Mouse (Mus musculus) liver, postnatal 0 days (tissue): ENCODE results near the gene Rps27. TPM values are rescaled to one million over a fixed set of nuclear protein-coding genes. Genes with fewer than 3 reads are reported as not detected.

Experiments
- ATAC-seq: fragments of 200-750 bp; cut with Nextera tagmentation; 2 replicates; pipeline ENCODE4 v1.8.0; 2017; ENCODE audit warnings: mild to moderate bottlenecking, moderate library complexity
- DNase-seq: peaks from one replicate; pipeline ENCODE4 v3.0.0-alpha.2; 2016
- H3K27ac ChIP-seq: fragments of 300-500 bp; sonication (generic); 2 replicates; pipeline ENCODE4 v1.5.1; 2014; ENCODE audit warnings: antibody characterized with exemption, moderate library complexity, mild to moderate bottlenecking, low read depth
- H3K27me3 ChIP-seq: fragments of 300-500 bp; sonication (generic); 2 replicates; pipeline ENCODE4 v1.6.1; 2014; ENCODE audit warnings: low read length, control low read depth, mixed read lengths; ENCODE audit not compliant: insufficient read depth
- H3K36me3 ChIP-seq: fragments of 300-500 bp; sonication (generic); replicated peaks from 2 replicates; pipeline ENCODE4 v1.6.1; 2014; ENCODE audit warnings: mild to moderate bottlenecking, control low read depth, low read length, moderate library complexity, mixed read lengths; ENCODE audit not compliant: insufficient read depth
- H3K4me1 ChIP-seq: fragments of 300-500 bp; sonication (generic); 2 replicates; pipeline ENCODE4 v1.6.1; 2014; ENCODE audit warnings: antibody characterized with exemption, mild to moderate bottlenecking, control low read depth; ENCODE audit not compliant: insufficient read depth
- H3K4me2 ChIP-seq: fragments of 300-500 bp; sonication (generic); 2 replicates; pipeline ENCODE4 v1.6.1; 2014; ENCODE audit warnings: low read depth, mild to moderate bottlenecking, low read length, moderate library complexity, mixed read lengths
- H3K4me3 ChIP-seq: fragments of 300-500 bp; sonication (generic); 2 replicates; pipeline ENCODE4 v1.5.1; 2014; ENCODE audit warnings: low read depth, low read length
- H3K9ac ChIP-seq: fragments of 300-500 bp; sonication (generic); replicated peaks from 2 replicates; pipeline ENCODE4 v1.6.1; 2014; ENCODE audit warnings: mild to moderate bottlenecking, moderate library complexity
- H3K9me3 ChIP-seq: fragments of 300-500 bp; sonication (generic); 2 replicates; pipeline ENCODE4 v1.6.1; 2016; ENCODE audit warnings: mild to moderate bottlenecking, control low read depth, low read length, mixed read lengths
- CTCF ChIP-seq: sonication (generic); IDR thresholded peaks from 2 replicates; pipeline ENCODE4 v1.5.1; 2016; ENCODE audit warnings: antibody characterized with exemption, low read depth
- EP300 ChIP-seq: IDR thresholded peaks from 2 replicates; pipeline ENCODE4 v1.6.1; 2016; ENCODE audit warnings: antibody characterized with exemption, low read depth, mild to moderate bottlenecking
- WGBS: fragments of 180-500 bp; shearing (Covaris S2); extraction: QIAGEN DNeasy Blood & Tissue Kit; methylation state at CpG from one replicate; pipeline ENCODE4 v1.1.7; 2014; ENCODE audit not compliant: insufficient replicate concordance; 5-methylcytosine and 5-hydroxymethylcytosine counted together
- polyA plus RNA-seq: library from polyadenylated mRNA; unstranded; fragments of >200 nt; fragmentation: Nextera tagmentation; extraction: Ambion mirVana; gene quantifications from 2 replicates; pipeline ENCODE4 v1.2.1, GENCODE M21; 2015

Gene Rps27
- polyA plus RNA-seq, 1 experiment from 2014 or later: 821 TPM

GRCm38 (mm10) chr3:90248746-90249100 lies 35.3 kb upstream of the Rps27 start:
- ATAC-seq: peak; percentile 21
- DNase-seq: peak; percentile 51
- WGBS: 1% methylated on average over 9 of the region's 10 CpGs
- H3K9me3 ChIP-seq: no peaks in the 10 kb centered on the region
- H3K27me3 ChIP-seq: no peaks in the 10 kb centered on the region
- peak overlapping the region; percentile 70 for H3K9ac ChIP-seq
- H3K4me1 ChIP-seq: peaks cover 7% of the 10 kb centered on the region
- peak overlapping the region; percentile 91 for H3K27ac ChIP-seq
- peaks cover 12% of the 10 kb centered on the region for H3K36me3 ChIP-seq
- TF ChIP-seq EP300: no peak
- TF ChIP-seq CTCF: no peak
- peak overlapping the region; percentile 84 for H3K4me2 ChIP-seq
- peak overlapping the region; percentile 61 for H3K4me3 ChIP-seq

GRCm38 (mm10) chr3:90247960-90248745 lies 34.7 kb upstream of the Rps27 start, which contains the start of gene Slc39a1:
TSS of gene Slc39a1 (plus strand) at chr3:90248172.
- peak within 1 kb of the TSS; percentile 70 for H3K9ac ChIP-seq
- WGBS: under 1% methylated on average over 39 of the region's 44 CpGs
- H3K27me3 ChIP-seq: no peaks in the 10 kb centered on the region
- peak within 1 kb of the TSS; percentile 91 for H3K27ac ChIP-seq
- H3K9me3 ChIP-seq: no peaks in the 10 kb centered on the region
- TF ChIP-seq EP300: no peak
- TF ChIP-seq CTCF: no peak
- H3K4me1 ChIP-seq: peaks cover 7% of the 10 kb centered on the region
- H3K36me3 ChIP-seq: peaks cover 12% of the 10 kb centered on the region
- peak within 1 kb of the TSS; percentile 84 for H3K4me2 ChIP-seq
- DNase-seq (peak; percentile 90), ATAC-seq (peak; percentile 93)
- peak within 1 kb of the TSS; percentile 61 for H3K4me3 ChIP-seq

GRCm38 (mm10) chr3:90247630-90247959 lies 34.1 kb upstream of the Rps27 start:
- no peak for TF ChIP-seq EP300
- TF ChIP-seq CTCF: no peak
- WGBS: 5% methylated on average over 3 of the region's 3 CpGs
- Histone ChIP-seq H3K4me3 (peak overlapping the region; percentile 61), H3K36me3 (peaks cover 12% of the 10 kb centered on the region), H3K9me3 (no peaks in the 10 kb centered on the region), H3K27ac (peak overlapping the region; percentile 91), H3K4me2 (peak overlapping the region; percentile 84), H3K27me3 (no peaks in the 10 kb centered on the region), H3K9ac (peak overlapping the region; percentile 70), H3K4me1 (peaks cover 12% of the 10 kb centered on the region)
- DNase-seq (no peak), ATAC-seq (no peak; the same call in 1 of the 2 replicates)

- no peaks in the 10 kb centered on the region for H3K27me3 ChIP-seq
- H3K27ac ChIP-seq: no peak overlapping the region
- no peak overlapping the region for H3K4me2 ChIP-seq
- peaks cover under 1% of the 10 kb centered on the region for H3K36me3 ChIP-seq
- H3K4me3 ChIP-seq: no peak overlapping the region
- no peak for ATAC-seq
- peaks cover 28% of the 10 kb centered on the region for H3K4me1 ChIP-seq
- no peak overlapping the region for H3K9ac ChIP-seq
- no peak for TF ChIP-seq CTCF
- no peak for TF ChIP-seq EP300
- DNase-seq: no peak
- no peaks in the 10 kb centered on the region for H3K9me3 ChIP-seq
- WGBS: 51% methylated on average over 2 of the region's 2 CpGs
Measured at GRCm38 (mm10) chr3:90245406-90245805, 32.0 kb upstream of the Rps27 start.

- Histone ChIP-seq H3K9me3 (no peaks in the 10 kb centered on the region), H3K9ac (no peak within 1 kb of the TSS), H3K4me1 (peaks cover 28% of the 10 kb centered on the region), H3K27ac (no peak within 1 kb of the TSS), H3K4me2 (peak within 1 kb of the TSS; percentile 63), H3K36me3 (no peaks in the 10 kb centered on the region), H3K4me3 (peak within 1 kb of the TSS; percentile 21), H3K27me3 (no peaks in the 10 kb centered on the region)
- DNase-seq (no peak), ATAC-seq (no peak)
- WGBS: 26% methylated on average over 19 of the region's 19 CpGs
- no peak for TF ChIP-seq EP300
- no peak for TF ChIP-seq CTCF
Measured at GRCm38 (mm10) chr3:90242984-90243775, 29.7 kb upstream of the Rps27 start, which contains the start of gene Creb3l4. TSS of gene Creb3l4 (minus strand) at chr3:90243512.

GRCm38 (mm10) chr3:90241669-90242358 lies 28.4 kb upstream of the Rps27 start:
- no peak overlapping the region for H3K27ac ChIP-seq
- TF ChIP-seq EP300 (no peak), CTCF (no peak)
- no peak overlapping the region for H3K9ac ChIP-seq
- H3K4me3 ChIP-seq: no peak overlapping the region
- DNase-seq (no peak), ATAC-seq (no peak)
- H3K36me3 ChIP-seq: no peaks in the 10 kb centered on the region
- WGBS: 69% methylated on average over 10 of the region's 10 CpGs
- no peaks in the 10 kb centered on the region for H3K27me3 ChIP-seq
- no peaks in the 10 kb centered on the region for H3K9me3 ChIP-seq
- peaks cover 24% of the 10 kb centered on the region for H3K4me1 ChIP-seq
- H3K4me2 ChIP-seq: no peak overlapping the region
